Mouse (Mus musculus): ENCODE results near the gene Olfr1226.
"Not testable (repeated sequence)": the region's sequence is repeated elsewhere in the genome, so short reads cannot be mapped to it uniquely, and the experiment has no call there.

The Olfr1226 gene

GRCm38 (mm10) chr2:89199948-89200347 is at the start of gene Olfr1226:
Gene Olfr1226 (minus strand): TSS chr2:89200048.
- DNase-seq (ENCODE audit: low read depth), result no peak

GRCm38 (mm10) chr2:89196325-89196982 is 3.4 kb downstream of the Olfr1226 start:
- no peak for DNase-seq (ENCODE audit: low read depth)

- DNase-seq (ENCODE audit: low read depth), result no peak
Measured at GRCm38 (mm10) chr2:89174569-89174968, 25.3 kb downstream of the Olfr1226 start, which contains the start of gene Olfr1225. Gene Olfr1225 (minus strand): TSS chr2:89174669.

GRCm38 (mm10) chr2:89164711-89165110 is 35.1 kb downstream of the Olfr1226 start:
- DNase-seq (ENCODE audit: low read depth), result not testable (repeated sequence)

- DNase-seq (ENCODE audit: low read depth), result not testable (repeated sequence)
Measured at GRCm38 (mm10) chr2:89163991-89164390, 35.9 kb downstream of the Olfr1226 start, which contains the start of gene Olfr1224-ps1. Gene Olfr1224-ps1 (minus strand): TSS chr2:89164091.

- DNase-seq (ENCODE audit: low read depth), result no peak
Measured at GRCm38 (mm10) chr2:89151460-89151859, 48.4 kb downstream of the Olfr1226 start, which contains the start of gene Olfr1223. Gene Olfr1223 (minus strand): TSS chr2:89151560.

All from induced T-regulatory cell, adult 2 months (primary cell).